Mouse (Mus musculus) ES-Bruce4 (cell line): ENCODE data around the gene Gm10273. TPM values are rescaled to one million over a fixed set of nuclear protein-coding genes. Genes with fewer than 3 reads are reported as not detected.
"Not testable (repeated sequence)": the region's sequence is repeated elsewhere in the genome, so short reads cannot be mapped to it uniquely, and the experiment has no call there.

Experiments
- H3K27ac ChIP-seq: 2 replicates; pipeline ENCODE4 v1.5.1; 2012; ENCODE audit warnings: low read length, inconsistent platforms; ENCODE audit not compliant: insufficient read depth
- H3K27me3 ChIP-seq: 2 replicates; pipeline ENCODE4 v1.6.1; 2012; ENCODE audit warnings: mild to moderate bottlenecking, low read length, inconsistent platforms; ENCODE audit not compliant: control insufficient read depth, poor library complexity, insufficient read depth, severe bottlenecking
- H3K36me3 ChIP-seq: 2 replicates; pipeline ENCODE4 v1.6.1; 2012; ENCODE audit warnings: inconsistent platforms, mild to moderate bottlenecking, low read length, moderate library complexity; ENCODE audit not compliant: control insufficient read depth, poor library complexity, insufficient read depth, severe bottlenecking
- H3K4me1 ChIP-seq: one replicate; pipeline ENCODE4 v1.8.1; 2011; ENCODE audit warnings: low read length; ENCODE audit not compliant: control insufficient read depth, insufficient read depth
- H3K4me3 ChIP-seq: 2 replicates; pipeline ENCODE4 v1.5.1; 2011; ENCODE audit warnings: low read depth, mild to moderate bottlenecking, low read length
- H3K9ac ChIP-seq: 2 replicates; pipeline ENCODE4 v1.6.1; 2012; ENCODE audit warnings: low read depth, mild to moderate bottlenecking, inconsistent platforms; ENCODE audit not compliant: poor library complexity, severe bottlenecking
- H3K9me3 ChIP-seq: replicated peaks from 2 replicates; pipeline ENCODE4 v1.6.1; 2012; ENCODE audit warnings: mild to moderate bottlenecking, low read length, inconsistent platforms; ENCODE audit not compliant: control insufficient read depth, poor library complexity, insufficient read depth, severe bottlenecking
- CTCF ChIP-seq: IDR thresholded peaks from one replicate; pipeline ENCODE4 v1.8.1; 2011; ENCODE audit warnings: low read depth, low read length
- EP300 ChIP-seq: IDR thresholded peaks from 2 replicates; pipeline ENCODE4 v1.6.1; 2011; ENCODE audit warnings: low read depth, low read length; ENCODE audit not compliant: insufficient read depth
- POLR2A ChIP-seq: IDR thresholded peaks from one replicate; pipeline ENCODE4 v1.8.1; 2011; ENCODE audit warnings: low read length; ENCODE audit not compliant: insufficient read depth
- polyA plus RNA-seq: library from polyadenylated mRNA; stranded (reverse); fragments of >200 nt; gene quantifications from 2 replicates; pipeline ENCODE4 v1.2.4, GENCODE M21; 2011; ENCODE audit warnings: low read depth; ENCODE audit not compliant: missing spikeins, insufficient read depth, insufficient read length

Gm10273 gene
- 21.1 and 49.8 TPM in 2 replicates for polyA plus RNA-seq

DNA sequence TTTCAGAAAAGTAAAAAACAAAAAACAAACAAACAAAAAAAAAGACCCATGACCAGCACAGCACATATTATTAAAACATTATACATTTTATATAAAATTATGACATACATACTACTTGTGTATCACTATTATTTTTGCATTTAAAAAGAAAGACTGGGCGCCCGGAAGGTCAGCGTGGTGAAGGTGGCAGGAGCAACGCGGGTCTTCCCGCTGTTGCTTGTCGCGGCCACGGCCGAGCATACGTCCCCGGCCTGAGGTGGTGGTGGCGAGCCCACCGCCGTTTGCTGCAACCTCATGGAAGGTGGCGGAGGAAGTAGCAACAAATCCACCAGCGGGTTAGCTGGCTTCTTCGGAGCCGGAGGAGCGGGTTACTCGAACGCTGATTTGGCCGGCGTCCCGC lies at the start of gene Gm10273:
Gm10273 (plus strand) TSS at position 172 of the 400 bp plus-strand sequence.
- not testable (repeated sequence) for H3K4me3 ChIP-seq, H3K36me3 ChIP-seq, H3K4me1 ChIP-seq, H3K9me3 ChIP-seq, H3K9ac ChIP-seq, H3K27ac ChIP-seq, H3K27me3 ChIP-seq

DNA sequence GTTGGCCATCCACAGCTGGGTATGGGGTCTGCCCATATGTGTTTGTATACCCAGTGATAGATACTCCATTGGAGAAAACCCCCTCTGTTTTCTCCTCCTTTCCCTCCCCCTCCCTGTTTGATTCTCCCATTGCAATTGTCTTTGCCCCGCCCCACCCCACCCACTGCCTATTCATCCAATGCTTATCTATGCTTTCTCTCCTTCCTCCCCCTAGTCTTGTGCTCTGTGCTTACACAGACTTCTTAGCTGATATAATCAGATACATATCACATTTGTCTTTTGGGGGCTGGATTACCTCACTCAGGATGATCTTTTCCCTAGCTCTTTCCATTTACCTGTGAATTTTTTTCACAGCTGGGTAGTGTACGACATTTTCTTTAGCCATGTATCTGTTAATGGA lies 48.9 kb upstream of the Gm10273 start:
- H3K36me3 ChIP-seq: peaks cover 9% of the 10 kb centered on the region
- H3K27ac ChIP-seq: no peak overlapping the region
- no peak overlapping the region for H3K4me3 ChIP-seq

DNA sequence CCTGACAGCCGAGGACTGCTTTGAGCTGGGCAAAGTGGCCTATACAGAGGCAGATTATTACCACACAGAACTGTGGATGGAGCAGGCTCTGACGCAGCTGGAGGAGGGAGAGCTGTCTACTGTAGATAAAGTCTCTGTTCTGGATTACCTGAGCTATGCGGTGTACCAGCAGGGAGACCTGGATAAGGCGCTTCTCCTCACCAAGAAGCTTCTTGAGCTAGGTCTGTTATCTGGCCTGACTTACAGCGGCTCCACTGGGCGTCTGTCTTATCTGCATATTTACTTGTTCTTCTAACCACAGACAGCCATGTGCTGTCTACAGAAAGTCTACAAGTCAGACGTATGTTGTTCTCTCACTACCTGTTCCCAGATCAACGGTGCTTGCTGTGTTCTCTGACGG lies 47.2 kb upstream of the Gm10273 start:
- no peak overlapping the region for H3K9ac ChIP-seq
- no peak overlapping the region for H3K27ac ChIP-seq
- H3K27me3 ChIP-seq: no peaks in the 10 kb centered on the region
- H3K4me1 ChIP-seq: no peaks in the 10 kb centered on the region
- H3K4me3 ChIP-seq: no peak overlapping the region
- no peaks in the 10 kb centered on the region for H3K9me3 ChIP-seq
- H3K36me3 ChIP-seq: peaks cover 11% of the 10 kb centered on the region
- TF ChIP-seq CTCF (no peak), POLR2A (no peak), EP300 (no peak)

More for the DNA sequence above, 48.9 kb upstream of the Gm10273 start:
- TF ChIP-seq EP300 (no peak), CTCF (no peak), POLR2A (no peak)
- Histone ChIP-seq H3K4me1 (no peaks in the 10 kb centered on the region), H3K9ac (no peak overlapping the region), H3K27me3 (no peaks in the 10 kb centered on the region), H3K9me3 (no peaks in the 10 kb centered on the region)

DNA sequence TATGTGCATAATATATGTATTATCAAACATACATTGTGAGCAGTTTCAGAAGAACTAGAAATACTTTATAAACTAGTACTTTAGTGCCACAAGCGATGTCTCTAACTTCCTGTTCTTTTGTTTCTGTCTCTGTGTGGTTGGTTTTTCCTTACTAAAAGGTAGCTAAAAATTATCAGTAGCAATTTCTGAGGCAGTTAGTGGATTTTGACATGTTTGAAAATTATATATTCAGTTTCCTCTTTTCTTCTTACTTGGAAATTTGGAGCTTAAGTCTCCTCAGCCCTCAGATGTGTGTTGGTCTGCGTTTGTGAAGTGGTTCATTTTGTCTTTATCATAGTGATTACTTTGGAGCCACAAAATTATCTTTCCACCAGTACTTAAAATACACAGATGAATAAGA lies 45.9 kb upstream of the Gm10273 start:
- no peaks in the 10 kb centered on the region for H3K9me3 ChIP-seq
- no peak overlapping the region for H3K9ac ChIP-seq
- TF ChIP-seq EP300: no peak
- no peak for TF ChIP-seq CTCF
- no peak for TF ChIP-seq POLR2A
- H3K4me3 ChIP-seq: no peak overlapping the region
- no peak overlapping the region for H3K27ac ChIP-seq
- peaks cover 7% of the 10 kb centered on the region for H3K36me3 ChIP-seq
- no peaks in the 10 kb centered on the region for H3K4me1 ChIP-seq
- H3K27me3 ChIP-seq: no peaks in the 10 kb centered on the region

DNA sequence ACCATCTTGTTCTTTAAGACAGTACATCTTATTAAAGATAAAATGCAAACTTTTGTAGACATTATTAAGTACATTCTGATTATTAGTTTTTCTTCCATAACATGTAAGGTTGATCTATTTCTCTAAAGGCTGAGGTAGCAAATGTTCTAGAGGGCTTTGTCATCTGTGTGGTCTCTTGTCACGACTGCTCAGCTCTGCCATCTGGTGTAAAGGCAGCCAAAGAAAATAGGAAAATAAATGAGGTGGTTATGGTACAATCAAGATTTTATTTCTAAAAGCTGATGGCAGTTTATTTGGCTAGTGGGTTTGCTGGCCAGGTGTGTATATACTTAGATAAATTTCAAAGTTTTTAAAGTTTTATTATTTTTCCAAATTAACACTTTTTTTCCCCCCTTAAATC lies 42.4 kb upstream of the Gm10273 start:
- Histone ChIP-seq H3K9me3 (no peaks in the 10 kb centered on the region), H3K4me1 (no peaks in the 10 kb centered on the region), H3K27ac (no peak overlapping the region), H3K9ac (no peak overlapping the region), H3K4me3 (no peak overlapping the region), H3K27me3 (no peaks in the 10 kb centered on the region), H3K36me3 (peaks cover 7% of the 10 kb centered on the region)
- no peak for TF ChIP-seq EP300
- TF ChIP-seq CTCF: no peak
- no peak for TF ChIP-seq POLR2A

DNA sequence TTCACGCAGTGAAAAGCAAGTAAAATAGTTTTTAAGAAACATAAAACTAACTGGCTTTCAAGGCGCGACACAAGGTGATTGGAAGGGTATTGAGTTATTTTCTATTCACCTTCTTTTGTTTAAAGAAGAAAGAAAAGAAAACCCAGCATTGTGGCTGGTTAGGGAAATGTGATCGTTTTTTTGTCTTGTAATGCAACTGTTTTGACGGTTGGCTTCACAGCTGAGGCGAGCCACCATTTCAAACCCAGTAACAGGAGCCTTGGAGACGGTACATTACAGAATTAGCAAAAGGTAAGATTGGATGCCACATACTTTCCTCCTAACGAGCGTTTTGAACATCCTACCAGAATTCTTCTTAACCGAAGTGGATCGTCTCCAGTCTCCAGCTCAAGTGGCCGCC lies 41.3 kb upstream of the Gm10273 start:
- H3K36me3 ChIP-seq: peaks cover 2% of the 10 kb centered on the region; the same call in 1 of the 2 replicates

More for the DNA sequence above, 41.3 kb upstream of the Gm10273 start:
- peak overlapping the region; percentile 67 for H3K27ac ChIP-seq
- H3K4me1 ChIP-seq: no peaks in the 10 kb centered on the region
- no peaks in the 10 kb centered on the region for H3K9me3 ChIP-seq
- no peak overlapping the region for H3K9ac ChIP-seq
- no peak overlapping the region; the same call in 1 of the 2 replicates for H3K4me3 ChIP-seq
- H3K27me3 ChIP-seq: no peaks in the 10 kb centered on the region
- TF ChIP-seq EP300 (0 out of 2 replicates have a peak, but pooled peaks have one; percentile 43), CTCF (no peak)
